Mouse (Mus musculus): ENCODE results near the gene Parp1. TPM values are rescaled to one million over a fixed set of nuclear protein-coding genes. Genes with fewer than 3 reads are reported as not detected.

Gene Parp1
- polyA plus RNA-seq, 1 experiment from 2014 or later: 165 TPM

- H3K4me3 ChIP-seq (ENCODE audit: low read length): no peak overlapping the region
- no peaks in the 10 kb centered on the region for H3K9me3 ChIP-seq (ENCODE audit: low read length)
- no peaks in the 10 kb centered on the region for H3K36me3 ChIP-seq (ENCODE audit: insufficient read depth, low read length)
- H3K9ac ChIP-seq (replicated peaks; ENCODE audit: low read length): no peak overlapping the region
- no peak overlapping the region for H3K27ac ChIP-seq (ENCODE audit: low read length)
- H3K4me1 ChIP-seq (ENCODE audit: insufficient read depth, low read length): peaks cover 3% of the 10 kb centered on the region; the same call in 1 of the 2 replicates
- H3K4me2 ChIP-seq (replicated peaks; ENCODE audit: low read depth, low read length): no peak overlapping the region
- no peaks in the 10 kb centered on the region for H3K27me3 ChIP-seq (ENCODE audit: insufficient read depth, low read length)
- WGBS: 86% methylated on average over 15 of the region's 15 CpGs
- ATAC-seq (ENCODE audit: low FRiP score, low TSS enrichment): no peak
These were observed 26.6 kb upstream of the Parp1 start for GRCm38 (mm10) chr1:180541883-180542711.

- Histone ChIP-seq H3K9me3 (ENCODE audit: low read length) (no peaks in the 10 kb centered on the region), H3K27me3 (ENCODE audit: insufficient read depth, low read length) (no peaks in the 10 kb centered on the region), H3K4me3 (ENCODE audit: low read length) (no peak overlapping the region), H3K27ac (ENCODE audit: low read length) (no peak overlapping the region), H3K4me2 (replicated peaks; ENCODE audit: low read depth, low read length) (no peak overlapping the region), H3K36me3 (ENCODE audit: insufficient read depth, low read length) (no peaks in the 10 kb centered on the region), H3K4me1 (ENCODE audit: insufficient read depth, low read length) (peaks cover 11% of the 10 kb centered on the region), H3K9ac (replicated peaks; ENCODE audit: low read length) (no peak overlapping the region)
- ATAC-seq (ENCODE audit: low FRiP score, low TSS enrichment): no peak
- 88% methylated on average over 3 of the region's 3 CpGs for WGBS
These were observed 25.9 kb upstream of the Parp1 start for GRCm38 (mm10) chr1:180542712-180543371.

GRCm38 (mm10) chr1:180545918-180546545 lies 22.7 kb upstream of the Parp1 start:
- no peak for ATAC-seq (ENCODE audit: low FRiP score, low TSS enrichment)
- whole genome bisulfite sequencing: 72% methylated on average over 4 of the region's 4 CpGs
- Histone ChIP-seq H3K27me3 (ENCODE audit: insufficient read depth, low read length) (peaks cover 4% of the 10 kb centered on the region; the same call in 1 of the 2 replicates), H3K4me2 (replicated peaks; ENCODE audit: low read depth, low read length) (no peak overlapping the region), H3K9ac (replicated peaks; ENCODE audit: low read length) (no peak overlapping the region), H3K4me3 (ENCODE audit: low read length) (no peak overlapping the region), H3K4me1 (ENCODE audit: insufficient read depth, low read length) (peaks cover 18% of the 10 kb centered on the region), H3K9me3 (ENCODE audit: low read length) (no peaks in the 10 kb centered on the region), H3K36me3 (ENCODE audit: insufficient read depth, low read length) (no peaks in the 10 kb centered on the region), H3K27ac (ENCODE audit: low read length) (no peak overlapping the region)

GRCm38 (mm10) chr1:180546798-180547750 lies 21.6 kb upstream of the Parp1 start:
- no peaks in the 10 kb centered on the region for H3K9me3 ChIP-seq (ENCODE audit: low read length)
- peak overlapping the region; percentile 27 for H3K27ac ChIP-seq (ENCODE audit: low read length)
- no peak for ATAC-seq (ENCODE audit: low FRiP score, low TSS enrichment)
- WGBS: 44% methylated on average over 13 of the region's 13 CpGs
- peaks cover 18% of the 10 kb centered on the region for H3K4me1 ChIP-seq (ENCODE audit: insufficient read depth, low read length)
- H3K4me3 ChIP-seq (ENCODE audit: low read length): peak overlapping the region; percentile 6
- H3K9ac ChIP-seq (replicated peaks; ENCODE audit: low read length): peak overlapping the region; percentile 45
- H3K27me3 ChIP-seq (ENCODE audit: insufficient read depth, low read length): peaks cover 4% of the 10 kb centered on the region; the same call in 1 of the 2 replicates
- H3K4me2 ChIP-seq (replicated peaks; ENCODE audit: low read depth, low read length): peak overlapping the region; percentile 46
- H3K36me3 ChIP-seq (ENCODE audit: insufficient read depth, low read length): no peaks in the 10 kb centered on the region

- H3K4me3 ChIP-seq (ENCODE audit: low read length): peak overlapping the region; percentile 6
- H3K9ac ChIP-seq (replicated peaks; ENCODE audit: low read length): peak overlapping the region; percentile 48
- no peaks in the 10 kb centered on the region for H3K36me3 ChIP-seq (ENCODE audit: insufficient read depth, low read length)
- H3K4me1 ChIP-seq (ENCODE audit: insufficient read depth, low read length): peaks cover 18% of the 10 kb centered on the region
- 2% methylated on average over 16 of the region's 16 CpGs for WGBS
- peak; percentile 79 for ATAC-seq (ENCODE audit: low FRiP score, low TSS enrichment)
- H3K9me3 ChIP-seq (ENCODE audit: low read length): no peaks in the 10 kb centered on the region
- H3K4me2 ChIP-seq (replicated peaks; ENCODE audit: low read depth, low read length): peak overlapping the region; percentile 46
- peaks cover 4% of the 10 kb centered on the region; the same call in 1 of the 2 replicates for H3K27me3 ChIP-seq (ENCODE audit: insufficient read depth, low read length)
- H3K27ac ChIP-seq (ENCODE audit: low read length): peak overlapping the region; percentile 27
These were observed 20.7 kb upstream of the Parp1 start for GRCm38 (mm10) chr1:180547751-180548669.

- Histone ChIP-seq H3K9ac (replicated peaks; ENCODE audit: low read length) (no peak overlapping the region), H3K27ac (ENCODE audit: low read length) (no peak overlapping the region), H3K4me1 (ENCODE audit: insufficient read depth, low read length) (peaks cover 18% of the 10 kb centered on the region), H3K36me3 (ENCODE audit: insufficient read depth, low read length) (no peaks in the 10 kb centered on the region), H3K4me3 (ENCODE audit: low read length) (no peak overlapping the region), H3K9me3 (ENCODE audit: low read length) (no peaks in the 10 kb centered on the region), H3K4me2 (replicated peaks; ENCODE audit: low read depth, low read length) (no peak overlapping the region), H3K27me3 (ENCODE audit: insufficient read depth, low read length) (peaks cover 4% of the 10 kb centered on the region; the same call in 1 of the 2 replicates)
- 73% methylated on average over 7 of the region's 7 CpGs for WGBS
- ATAC-seq (ENCODE audit: low FRiP score, low TSS enrichment): no peak
These were observed 19.0 kb upstream of the Parp1 start for GRCm38 (mm10) chr1:180549539-180550308.

GRCm38 (mm10) chr1:180550770-180551169 lies 18.0 kb upstream of the Parp1 start:
- Histone ChIP-seq H3K27ac (ENCODE audit: low read length) (no peak overlapping the region), H3K27me3 (ENCODE audit: insufficient read depth, low read length) (peaks cover 4% of the 10 kb centered on the region; the same call in 1 of the 2 replicates), H3K9ac (replicated peaks; ENCODE audit: low read length) (no peak overlapping the region), H3K36me3 (ENCODE audit: insufficient read depth, low read length) (no peaks in the 10 kb centered on the region), H3K4me1 (ENCODE audit: insufficient read depth, low read length) (peaks cover 18% of the 10 kb centered on the region), H3K9me3 (ENCODE audit: low read length) (no peaks in the 10 kb centered on the region), H3K4me3 (ENCODE audit: low read length) (no peak overlapping the region), H3K4me2 (replicated peaks; ENCODE audit: low read depth, low read length) (no peak overlapping the region)
- ATAC-seq (ENCODE audit: low FRiP score, low TSS enrichment): peak; percentile 55; the same call in 1 of the 2 replicates
- 3% methylated on average over 5 of the region's 5 CpGs for WGBS

- Histone ChIP-seq H3K4me1 (ENCODE audit: insufficient read depth, low read length) (no peaks in the 10 kb centered on the region), H3K27ac (ENCODE audit: low read length) (no peak overlapping the region), H3K4me2 (replicated peaks; ENCODE audit: low read depth, low read length) (no peak overlapping the region), H3K9ac (replicated peaks; ENCODE audit: low read length) (no peak overlapping the region), H3K9me3 (ENCODE audit: low read length) (no peaks in the 10 kb centered on the region), H3K36me3 (ENCODE audit: insufficient read depth, low read length) (no peaks in the 10 kb centered on the region), H3K4me3 (ENCODE audit: low read length) (no peak overlapping the region), H3K27me3 (ENCODE audit: insufficient read depth, low read length) (0 out of 2 replicates have a peak, but pooled peaks cover 3% of the 10 kb centered on the region)
- WGBS: 81% methylated on average over 5 of the region's 5 CpGs
- ATAC-seq (ENCODE audit: low FRiP score, low TSS enrichment): no peak
These were observed 11.8 kb upstream of the Parp1 start for GRCm38 (mm10) chr1:180556899-180557298.

Measured in kidney, embryonic 16.5 days (tissue).